Mouse (Mus musculus): ENCODE results near the gene Gm4340. TPM values are rescaled to one million over a fixed set of nuclear protein-coding genes. Genes with fewer than 3 reads are reported as not detected.

Gene Gm4340
- polyA plus RNA-seq, 1 experiment from 2014 or later: not detected

Other genes with a start within 250 kb of the Gm4340 start
- gene Gm21293, start 51.1 kb upstream of the Gm4340 start, polyA plus RNA-seq (2015; fragmentation: Nextera tagmentation; extraction: Ambion mirVana): not detected in 2 replicates
- gene Gm6763, start 42.5 kb upstream of the Gm4340 start, polyA plus RNA-seq (2015; fragmentation: Nextera tagmentation; extraction: Ambion mirVana): not detected in 2 replicates
- not detected in 2 replicates for gene Gm8764, start 34.0 kb upstream of the Gm4340 start, polyA plus RNA-seq (2015; fragmentation: Nextera tagmentation; extraction: Ambion mirVana)
- gene Gm21304, start 25.5 kb upstream of the Gm4340 start, polyA plus RNA-seq (2015; fragmentation: Nextera tagmentation; extraction: Ambion mirVana): not detected in 2 replicates
- not detected in 2 replicates for gene Gm21312, start 17.0 kb upstream of the Gm4340 start, polyA plus RNA-seq (2015; fragmentation: Nextera tagmentation; extraction: Ambion mirVana)
- gene Gm20765, start 8.5 kb upstream of the Gm4340 start, polyA plus RNA-seq (2015; fragmentation: Nextera tagmentation; extraction: Ambion mirVana): not detected in 2 replicates